Mouse (Mus musculus) layer of hippocampus, postnatal 36 days (tissue): ENCODE measurements at regions not wholly inside any gene's neighbourhood (a gene's known extent, or its start where the extent isn't known, plus 50 kb on each side); places are given as distances from the start of the nearest gene placed in this dataset.
"Not testable (repeated sequence)": the region's sequence is repeated elsewhere in the genome, so short reads cannot be mapped to it uniquely, and the experiment has no call there.

ENCODE experiments used
- DNase-seq, 2 experiments: peaks; one replicate each; pipeline ENCODE4 v3.0.0; 2022

DNA sequence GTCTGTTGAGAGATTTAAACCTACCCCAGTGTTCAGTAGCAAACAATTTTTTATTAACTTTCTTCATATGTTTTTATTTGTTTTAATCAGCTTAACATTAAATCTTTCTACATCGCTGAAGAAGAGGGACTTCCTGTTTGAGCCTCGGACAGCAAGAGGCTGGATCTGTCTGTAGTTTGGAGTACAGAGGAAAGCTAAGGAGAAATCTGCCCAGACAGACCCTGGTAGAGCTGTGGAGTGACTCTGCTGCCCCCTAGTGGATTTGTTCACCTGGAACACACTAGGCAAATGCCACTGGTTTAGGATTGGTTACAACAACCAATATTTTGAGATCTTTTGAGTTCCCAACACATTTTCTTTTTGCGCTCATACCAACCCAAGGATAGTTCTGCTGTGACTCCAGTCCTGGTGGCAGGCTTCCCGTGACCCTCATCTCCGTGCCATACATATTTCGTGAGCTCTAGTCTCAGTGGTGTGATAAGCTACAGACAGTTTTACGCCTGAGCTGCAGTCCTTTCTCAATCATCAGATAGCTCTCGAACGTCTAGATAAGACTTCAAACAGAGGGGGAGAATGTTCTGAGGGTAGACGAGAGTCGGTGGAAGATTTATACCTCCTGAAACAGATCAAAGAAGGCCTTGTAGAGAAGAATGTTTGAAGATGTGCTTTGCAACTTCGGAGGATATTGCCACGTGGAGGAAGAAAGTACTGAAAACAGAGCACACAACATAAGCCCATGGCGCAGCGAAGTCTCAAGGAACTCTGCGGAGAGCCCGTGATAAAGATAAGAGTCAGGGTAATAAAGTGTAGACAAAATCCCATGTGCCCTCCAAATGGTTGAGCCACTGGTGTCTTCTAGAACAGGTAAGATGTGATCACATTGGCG, 119.0 kb upstream of the Nabp1 start:
- peak; percentile 75 to 81 for DNase-seq

DNA sequence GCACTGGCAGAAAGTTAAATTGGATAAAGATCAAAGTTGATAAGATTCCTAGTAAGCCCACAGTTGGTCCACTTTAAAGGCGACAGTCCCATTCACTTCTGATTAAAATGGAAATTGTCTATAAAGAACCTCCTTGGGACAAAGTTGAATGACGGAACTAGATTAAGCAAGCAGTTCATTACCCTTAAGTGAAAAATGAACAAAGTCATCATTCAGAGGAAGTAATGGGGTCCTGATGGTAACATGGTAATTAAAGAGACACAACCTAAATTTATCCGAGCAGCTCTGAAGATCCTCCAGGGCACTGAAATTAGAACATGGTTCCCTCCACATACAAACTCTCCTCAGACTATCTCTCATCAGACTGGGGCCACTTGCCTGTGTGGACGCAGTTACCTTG, 116.4 kb upstream of the Nabp1 start:
- DNase-seq = no peak

DNA sequence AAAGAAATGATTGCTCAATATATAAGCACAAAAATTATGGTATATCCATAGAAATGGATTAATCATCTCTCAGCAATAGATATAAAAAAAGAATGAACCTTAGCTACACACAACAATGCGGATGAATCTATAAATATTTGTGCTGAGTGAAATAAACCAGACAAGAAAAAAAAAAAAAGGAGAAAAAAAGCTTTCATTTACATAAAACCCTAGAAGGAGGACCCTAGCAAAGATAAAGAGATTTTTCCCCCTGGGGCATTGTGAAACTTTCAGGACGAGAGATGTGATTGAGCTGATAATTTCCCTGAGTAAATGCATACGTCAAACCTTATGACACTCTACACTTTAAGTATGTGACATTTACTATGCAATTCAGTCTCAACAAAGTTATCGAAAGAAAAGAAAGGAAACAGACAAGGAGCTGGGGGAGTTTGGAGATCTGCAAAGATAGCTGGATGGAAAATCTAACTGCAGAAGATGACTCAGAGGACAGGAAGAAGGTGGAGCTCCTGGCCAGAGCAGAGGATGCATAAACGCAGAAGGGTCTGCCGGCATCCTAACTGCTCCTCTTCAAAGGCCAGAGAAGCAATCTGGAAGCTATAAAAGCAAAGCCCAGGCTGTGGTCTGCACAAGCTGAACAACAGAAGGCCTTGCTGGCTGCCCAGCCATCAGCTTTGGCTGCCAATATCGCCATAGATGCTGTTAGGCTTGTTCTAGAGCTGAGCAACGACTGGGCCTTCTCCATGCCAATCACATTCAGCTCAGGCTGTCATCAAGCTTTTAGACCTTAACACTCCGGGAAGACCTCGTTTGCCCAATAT, 115.6 kb upstream of the Nabp1 start:
- no peak for DNase-seq

DNA sequence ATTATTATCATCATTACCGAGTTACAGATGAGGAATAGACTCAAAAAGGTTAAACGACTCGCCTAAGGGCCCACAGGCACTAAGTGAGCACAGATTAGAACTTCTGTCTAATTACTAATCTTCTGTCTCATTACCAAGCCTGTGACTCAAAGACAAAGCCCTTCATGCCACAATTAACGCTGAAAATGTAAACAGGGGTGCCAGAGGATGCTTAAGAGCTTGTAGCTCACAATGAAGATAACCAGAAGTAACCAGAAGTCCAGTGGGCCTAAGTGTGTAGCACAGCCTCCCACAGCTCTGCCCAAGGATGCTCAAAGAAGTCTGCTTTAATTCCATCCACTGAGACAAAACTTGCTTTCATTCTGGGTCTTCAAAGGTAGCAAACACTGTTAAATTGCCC, 113.7 kb upstream of the Nabp1 start:
- DNase-seq = no peak

DNA sequence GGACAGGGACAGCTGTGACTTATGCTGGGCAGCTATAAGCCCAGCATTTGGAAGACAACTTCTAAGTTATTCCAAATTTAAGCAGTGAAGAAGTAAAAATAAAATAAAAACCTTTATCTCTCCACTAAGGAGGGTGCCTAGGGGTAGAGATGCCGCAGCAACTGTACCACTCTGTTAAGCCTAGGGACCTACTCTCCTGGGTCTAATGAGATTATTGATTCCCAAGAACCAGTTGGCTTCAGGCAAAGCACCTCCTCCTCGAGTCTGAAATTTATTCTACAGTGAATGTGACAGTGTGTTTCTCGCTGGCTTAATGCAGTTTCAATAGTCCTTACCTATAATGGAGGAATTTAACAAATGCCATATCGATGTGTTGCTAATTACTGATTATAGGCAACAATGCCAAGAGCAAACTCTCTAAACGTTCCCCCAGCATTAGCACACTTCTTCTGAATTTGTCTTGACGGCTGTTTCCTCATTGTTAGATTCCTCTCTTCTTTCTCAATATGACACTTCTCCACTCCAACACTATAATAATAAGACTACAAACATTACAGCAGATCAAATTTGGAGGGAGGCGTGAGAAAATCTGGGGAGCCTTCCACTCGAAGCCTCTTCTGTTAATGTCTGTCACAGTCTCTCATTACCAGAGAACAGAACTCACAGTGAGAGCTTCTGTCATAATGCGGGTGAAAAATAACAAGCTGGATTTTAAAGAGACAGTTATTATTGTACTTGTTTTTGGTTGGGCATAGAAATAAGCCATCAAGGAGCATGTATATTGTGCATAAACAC, 112.6 kb upstream of the Nabp1 start:
- DNase-seq = no peak

DNA sequence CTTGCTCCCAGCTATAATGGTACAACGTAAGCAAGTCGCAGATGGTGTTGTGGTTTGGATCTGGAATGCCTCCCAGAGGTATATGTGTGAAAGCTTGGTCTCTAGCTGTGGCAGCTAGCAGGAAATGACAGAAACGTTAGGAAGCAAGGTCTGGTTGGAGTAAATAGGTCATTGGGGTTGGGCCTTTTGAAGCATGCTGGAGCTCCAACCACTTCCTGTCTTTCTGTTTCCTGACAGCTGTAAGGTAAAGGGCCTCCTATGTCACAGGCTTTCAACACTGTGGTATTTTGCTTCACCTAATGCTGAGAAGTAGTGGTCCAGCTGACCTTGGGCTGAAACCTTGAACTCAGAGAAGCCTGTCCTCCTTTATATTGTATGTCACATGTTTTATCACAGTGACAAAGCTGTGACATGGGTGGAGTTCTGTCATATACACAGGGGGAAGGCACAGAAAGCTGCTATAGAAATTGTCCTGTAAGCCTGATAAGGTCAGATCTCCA, 106.8 kb upstream of the Nabp1 start:
- no peak for DNase-seq

DNA sequence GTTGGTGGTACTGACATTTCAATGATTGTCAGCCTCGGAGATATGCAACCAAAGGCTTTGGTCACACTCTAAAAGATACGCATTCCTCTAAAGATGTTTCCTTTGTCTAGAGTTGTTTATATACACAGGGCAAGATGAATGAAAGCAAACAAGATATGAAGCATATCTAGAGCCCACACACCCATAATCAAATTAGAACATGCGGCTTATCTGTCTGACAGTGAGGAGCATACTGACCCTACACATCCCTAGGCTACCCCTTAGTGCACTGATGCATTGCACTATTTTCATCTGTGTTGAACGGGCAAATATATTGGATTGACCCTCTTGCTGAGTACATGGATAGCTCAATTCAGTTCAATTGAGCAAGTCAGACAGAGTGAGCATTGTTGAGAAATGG, 105.6 kb upstream of the Nabp1 start:
- no peak for DNase-seq

DNA sequence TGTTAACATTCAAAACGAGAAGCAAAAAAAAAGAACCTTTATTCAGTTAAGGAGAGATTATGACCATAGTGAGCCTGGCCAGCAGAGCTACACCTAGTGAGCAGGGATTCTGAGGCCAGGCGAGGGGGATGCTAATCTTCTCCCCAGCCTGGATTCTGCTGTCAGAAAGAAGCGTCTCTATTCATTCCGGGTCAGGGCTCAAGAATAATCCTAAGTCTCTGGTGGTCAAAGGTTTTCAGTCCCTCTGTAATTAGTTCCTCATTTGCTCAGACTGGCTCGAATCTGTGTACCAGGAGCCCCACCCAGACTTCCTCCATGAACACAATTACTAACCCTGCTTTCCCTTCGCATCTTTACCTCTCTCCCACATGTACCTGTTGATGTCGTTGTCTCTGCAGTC, 101.8 kb upstream of the Nabp1 start:
- DNase-seq = no peak

DNA sequence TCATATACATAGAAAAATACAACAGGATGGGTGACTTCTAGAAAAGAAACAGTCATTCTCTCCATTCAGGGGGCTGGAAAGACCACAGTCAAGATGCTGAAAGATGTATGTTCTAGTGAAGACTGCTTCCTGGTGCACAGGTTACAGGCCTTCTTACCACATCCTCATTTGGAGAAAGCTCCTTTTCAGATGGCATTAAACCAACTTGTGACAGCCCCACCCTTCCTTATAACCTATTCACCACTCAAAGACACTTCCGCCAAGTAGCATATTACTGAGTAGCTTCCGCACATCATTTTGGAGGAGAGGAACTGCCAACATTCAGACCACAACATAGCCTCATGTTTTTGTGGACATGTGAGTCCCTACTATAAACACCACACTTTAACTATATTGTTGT, 99.5 kb upstream of the Nabp1 start:
- no peak for DNase-seq

DNA sequence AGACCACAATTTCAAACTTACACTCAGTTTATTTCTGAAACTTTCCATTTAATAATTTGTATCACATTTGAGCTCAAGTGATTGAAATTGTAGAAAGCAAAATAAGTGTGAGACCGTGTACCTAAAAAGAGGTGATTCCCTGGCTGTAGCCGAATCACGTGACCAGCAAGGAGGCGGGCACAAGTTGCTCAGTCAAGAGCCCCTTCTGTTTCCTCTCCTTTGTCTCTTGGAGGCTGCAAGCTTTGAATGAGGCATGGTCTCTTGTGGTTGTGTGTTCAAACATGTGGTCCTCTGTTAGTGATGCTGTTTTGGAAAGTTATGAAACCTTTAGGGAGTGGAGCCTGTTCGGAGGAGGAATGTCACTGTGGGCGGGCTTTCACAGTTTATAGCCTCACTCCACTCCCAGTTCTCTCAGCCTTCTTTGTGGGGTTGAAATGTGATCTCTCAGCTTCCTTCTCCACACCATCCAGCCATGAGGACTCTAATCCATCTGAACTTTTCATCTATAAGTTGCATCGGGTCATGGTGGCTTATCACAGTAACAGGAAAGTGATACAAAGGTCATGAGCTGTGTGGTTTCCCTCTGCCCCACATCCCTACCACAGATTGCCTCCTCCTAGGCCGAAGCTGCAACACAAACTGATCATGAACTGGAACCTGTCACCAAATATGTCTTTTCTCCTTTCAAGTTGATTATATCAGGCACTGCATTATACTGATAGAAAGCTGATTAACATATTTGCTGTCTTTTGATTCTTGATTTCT, 94.3 kb upstream of the Nabp1 start:
- DNase-seq = no peak

DNA sequence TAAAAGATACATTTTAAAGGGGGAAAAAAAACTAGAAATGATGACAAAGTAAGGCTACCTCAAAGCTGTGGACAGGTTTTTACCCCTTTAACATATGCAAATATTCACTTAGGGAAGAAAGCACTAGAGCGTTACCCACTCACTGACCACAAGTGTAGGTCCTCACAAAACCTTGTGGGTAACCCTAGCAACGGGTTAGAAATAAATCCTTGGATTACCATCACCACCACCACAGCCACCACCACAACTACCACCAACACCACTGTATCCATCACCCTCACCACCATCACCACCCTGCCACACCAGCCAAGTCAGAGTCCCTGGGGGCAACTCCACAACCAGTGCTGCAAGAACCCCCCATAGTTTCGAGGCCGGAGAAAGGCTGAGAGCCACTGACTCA, 91.4 kb upstream of the Nabp1 start:
- no peak for DNase-seq

DNA sequence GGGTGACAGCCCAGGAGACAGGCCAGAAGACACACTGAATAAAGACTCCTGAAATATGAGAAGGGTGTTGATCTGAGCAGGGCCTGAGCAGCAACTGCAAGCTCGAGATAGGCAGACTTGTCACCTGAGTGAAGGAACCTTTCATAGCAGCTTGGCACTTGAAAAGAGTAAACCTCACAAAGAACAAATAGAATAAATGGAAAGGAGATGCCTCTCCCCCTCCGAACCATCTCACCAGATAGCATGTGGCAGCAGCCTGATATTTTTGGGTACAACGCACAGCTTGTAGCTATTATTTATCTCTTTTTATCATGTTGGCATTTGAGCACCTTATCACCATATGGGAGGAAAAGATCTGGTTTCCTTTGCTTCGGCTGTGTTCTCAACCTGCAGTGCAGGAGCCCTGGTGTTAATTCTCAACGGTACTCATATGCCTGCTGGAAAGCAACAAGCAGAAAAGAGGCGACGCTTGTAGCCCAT, 88.0 kb upstream of the Nabp1 start:
- peak in 1 of 2 experiments; percentile 6 for DNase-seq

DNA sequence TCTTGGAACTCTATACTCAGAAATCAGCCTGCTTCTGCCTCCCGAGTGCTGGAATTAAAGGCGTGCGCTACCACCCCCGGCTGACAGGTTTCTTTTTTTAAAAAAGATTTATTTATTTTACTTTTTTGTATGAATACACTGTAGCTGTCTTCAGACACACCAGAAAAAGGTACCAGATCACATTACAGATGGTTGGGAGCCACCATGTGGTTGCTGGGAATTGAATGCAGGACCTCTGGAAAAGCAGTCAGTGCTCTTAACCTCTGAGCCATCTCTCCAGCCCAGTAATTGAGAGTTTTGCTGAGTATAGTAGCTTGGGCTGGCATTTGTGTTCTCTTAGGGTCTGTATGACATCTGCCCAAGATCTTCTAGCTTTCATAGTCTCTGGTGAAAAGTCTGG, 78.4 kb upstream of the Nabp1 start:
- DNase-seq = not testable (repeated sequence)

DNA sequence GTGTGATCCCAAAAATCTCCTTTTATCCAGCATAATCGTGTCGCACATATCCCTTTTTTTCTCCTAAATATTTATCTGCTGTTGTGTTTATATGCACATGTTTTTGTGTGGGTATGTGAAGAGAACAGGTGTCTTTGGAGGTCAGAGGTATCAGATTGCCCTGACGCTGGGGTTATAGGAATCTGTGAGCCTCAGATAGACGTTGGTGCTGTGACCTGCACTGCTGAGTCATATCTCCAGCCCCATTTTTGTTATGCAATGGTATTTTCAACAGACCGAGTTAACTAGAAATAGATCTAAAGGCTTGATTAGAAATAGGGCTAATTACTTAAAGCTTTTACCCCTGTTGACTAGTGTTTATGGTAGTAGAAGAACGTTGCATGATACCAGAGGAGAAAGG, 75.5 kb upstream of the Nabp1 start:
- DNase-seq = no peak

DNA sequence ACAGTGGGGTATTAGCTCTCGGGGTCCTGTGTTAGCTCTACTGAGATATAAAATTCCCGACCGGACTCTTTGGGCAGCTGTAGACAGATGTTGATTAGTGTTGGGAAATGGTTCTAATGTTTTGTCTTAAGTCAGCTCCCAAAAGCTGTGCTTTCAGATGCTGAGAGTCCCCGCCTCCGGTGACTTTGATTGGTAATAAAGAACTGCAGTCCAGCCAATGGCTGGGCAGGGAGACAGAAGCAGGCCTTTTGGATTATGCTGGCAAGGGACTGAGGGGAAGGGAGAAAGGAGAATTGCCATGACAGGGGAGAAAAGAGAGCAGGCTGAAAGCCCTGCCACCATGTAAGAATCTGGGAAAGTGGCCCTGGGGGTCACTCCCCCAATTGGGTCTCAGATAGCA, 73.4 kb upstream of the Nabp1 start:
- DNase-seq = no peak

DNA sequence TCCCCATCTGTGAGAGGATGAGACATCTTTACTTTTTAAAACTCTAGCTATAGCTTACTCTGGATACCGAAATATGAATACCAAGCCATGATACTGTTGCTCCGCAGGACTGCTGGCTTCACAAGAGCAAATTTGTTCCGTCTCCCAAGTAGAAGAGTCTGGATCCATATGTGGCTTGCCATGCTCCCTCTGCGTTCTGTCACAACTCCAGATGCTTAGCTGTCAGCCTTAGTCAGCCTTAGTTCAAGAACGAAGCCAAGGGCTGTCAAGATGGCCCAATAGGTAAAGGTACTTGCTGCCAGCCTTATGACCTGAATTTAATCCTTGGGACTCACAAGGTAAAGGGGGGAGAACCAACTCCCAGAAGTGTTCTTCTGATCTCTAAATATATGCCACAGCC, 64.6 kb upstream of the Nabp1 start:
- no peak for DNase-seq

DNA sequence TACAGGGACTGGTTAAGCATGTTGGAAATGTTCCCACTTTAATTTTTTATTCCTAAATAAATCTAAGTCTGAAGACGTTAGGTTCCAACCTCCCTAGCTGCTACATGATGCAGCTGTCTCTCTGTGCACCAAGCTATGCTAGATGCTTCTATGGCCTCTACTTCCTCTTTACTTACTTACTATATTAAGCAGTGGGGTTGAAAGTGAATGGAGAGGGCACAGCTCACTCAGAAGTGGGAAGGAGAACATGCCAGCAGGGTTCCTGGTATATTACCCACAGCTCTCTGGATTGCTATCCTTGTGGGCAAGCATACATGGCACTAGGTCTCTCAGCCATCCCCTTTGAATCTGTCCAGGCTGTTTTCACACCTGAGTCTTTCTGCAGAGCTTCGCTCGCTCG, 61.4 kb upstream of the Nabp1 start:
- no peak for DNase-seq

DNA sequence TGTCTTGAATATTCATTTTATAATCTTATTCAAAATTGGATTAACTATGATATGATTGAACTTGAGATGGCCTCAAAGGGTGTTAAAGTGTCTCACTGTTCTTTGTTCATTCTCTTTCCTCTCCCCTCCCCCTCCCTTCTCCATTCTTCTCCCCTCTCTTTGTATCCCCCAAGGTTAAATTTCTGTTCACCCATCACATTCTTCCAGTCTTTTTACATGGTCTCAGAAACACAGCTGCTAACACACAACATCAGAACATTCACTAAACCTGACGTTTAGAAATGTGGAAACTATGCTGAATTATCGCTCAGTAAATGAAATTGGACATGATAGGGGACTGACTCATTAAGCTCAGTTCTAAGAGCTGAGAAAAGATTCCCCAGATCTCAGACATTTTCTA, 60.6 kb upstream of the Nabp1 start:
- no peak for DNase-seq

DNA sequence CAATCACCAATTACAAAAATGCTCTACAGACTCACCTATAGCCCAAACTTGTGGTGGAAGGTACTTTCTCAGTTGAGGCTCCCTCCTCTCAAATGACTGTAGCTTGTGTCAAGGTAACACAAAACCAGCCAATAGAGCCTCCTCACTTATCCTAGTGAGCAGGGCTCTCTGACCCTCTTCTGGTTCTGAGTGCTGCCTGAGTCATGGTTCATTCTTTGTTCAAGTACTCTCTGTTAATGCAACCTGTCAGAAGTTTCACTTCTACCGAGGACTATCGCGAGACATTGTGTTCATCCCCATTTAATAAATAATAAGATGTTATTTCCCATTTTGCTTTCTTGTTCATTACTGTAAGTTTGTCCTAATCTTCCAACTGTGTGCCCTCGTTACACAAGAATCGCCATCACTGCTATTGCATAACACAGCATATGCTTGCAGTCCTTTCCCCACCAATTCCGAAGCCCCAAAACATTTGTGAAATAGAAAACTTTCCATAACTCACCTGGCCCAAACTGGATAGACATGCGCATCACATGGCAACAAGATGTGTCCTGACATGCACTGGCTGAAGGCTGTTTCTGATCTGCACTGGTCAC, 59.6 kb upstream of the Nabp1 start:
- DNase-seq = no peak

DNA sequence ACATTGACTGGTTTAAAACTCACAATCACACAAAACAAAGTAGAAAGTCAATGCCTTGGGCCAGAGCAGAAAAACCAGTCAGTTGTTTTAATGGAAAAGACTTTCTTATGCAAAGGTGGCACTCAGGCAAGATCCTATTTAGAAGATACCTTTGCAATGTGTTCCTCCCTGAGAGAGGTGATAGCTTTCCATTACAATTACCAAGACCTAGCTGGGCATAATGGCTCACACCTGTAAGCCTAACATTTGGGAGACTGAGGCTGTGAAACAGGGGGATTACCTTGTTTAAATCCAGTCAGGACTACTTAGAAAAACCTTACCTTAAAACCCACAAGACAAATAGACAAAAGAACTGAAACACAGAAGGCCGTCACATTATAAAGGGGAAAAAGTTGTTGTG, 57.9 kb upstream of the Nabp1 start:
- no peak for DNase-seq

DNA sequence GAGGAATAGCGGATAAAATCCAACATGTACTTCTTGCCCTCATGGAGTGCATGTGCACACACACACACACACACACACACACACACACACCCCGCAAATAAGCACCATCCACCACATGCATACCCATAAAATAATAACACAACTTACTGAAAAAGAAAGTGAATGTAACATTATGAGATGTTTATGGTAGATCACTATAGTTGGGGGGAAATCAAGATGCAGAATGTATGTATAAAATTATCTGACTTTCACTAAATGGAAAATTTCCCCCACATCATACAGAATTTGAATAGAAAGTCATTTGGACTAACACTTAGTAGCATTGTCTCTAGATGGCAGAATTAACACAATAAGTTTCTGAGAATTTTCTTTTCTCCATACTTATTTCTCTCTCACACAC, 57.2 kb upstream of the Nabp1 start:
- no peak for DNase-seq

DNA sequence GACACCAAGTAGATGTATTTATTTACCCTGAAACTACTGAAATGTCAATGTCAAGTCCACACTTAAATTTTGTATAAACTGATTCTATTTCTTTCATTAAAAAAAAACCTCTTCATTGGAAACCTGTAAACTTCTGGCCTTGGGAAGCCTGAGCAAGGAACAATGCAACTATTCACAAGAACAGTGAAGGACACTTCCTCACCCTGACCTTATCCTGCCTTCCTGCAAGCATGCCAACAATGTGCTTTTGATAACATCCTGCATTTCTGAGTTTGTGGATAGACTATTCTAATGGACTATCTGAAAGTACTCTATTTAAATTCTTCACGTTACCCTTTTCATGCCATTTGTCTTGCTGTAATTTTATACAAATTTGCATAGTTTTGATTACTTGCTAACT, 53.1 kb upstream of the Nabp1 start:
- DNase-seq = no peak
